Mouse (Mus musculus) kidney, embryonic 14.5 days (tissue): ENCODE results near the gene Ppfibp1. TPM values are rescaled to one million over a fixed set of nuclear protein-coding genes. Genes with fewer than 3 reads are reported as not detected.

Experiments used
- ATAC-seq: fragments of 200-750 bp; cut with Nextera tagmentation; 2 replicates; pipeline ENCODE4 v1.8.0; 2017; ENCODE audit warnings: moderate number of reproducible peaks, mild to moderate bottlenecking, moderate TSS enrichment, moderate library complexity; ENCODE audit not compliant: low FRiP score, low TSS enrichment
- H3K27ac ChIP-seq: fragments of 300-500 bp; sonication (generic); 2 replicates; pipeline ENCODE4 v1.5.1; 2014; ENCODE audit warnings: low read depth, mild to moderate bottlenecking, low read length, moderate library complexity, mixed read lengths
- H3K27me3 ChIP-seq: fragments of 300-500 bp; sonication (generic); 2 replicates; pipeline ENCODE4 v1.6.1; 2014; ENCODE audit warnings: mild to moderate bottlenecking, low read length; ENCODE audit not compliant: control insufficient read depth, insufficient read depth
- H3K36me3 ChIP-seq: fragments of 300-500 bp; sonication (generic); 2 replicates; pipeline ENCODE4 v1.6.1; 2014; ENCODE audit warnings: low read length, mixed read lengths; ENCODE audit not compliant: control insufficient read depth, insufficient read depth
- H3K4me1 ChIP-seq: fragments of 300-500 bp; sonication (generic); 2 replicates; pipeline ENCODE4 v1.6.1; 2014; ENCODE audit warnings: low read length, mixed read lengths; ENCODE audit not compliant: control insufficient read depth, insufficient read depth
- H3K4me2 ChIP-seq: fragments of 300-500 bp; sonication (generic); replicated peaks from 2 replicates; pipeline ENCODE4 v1.6.1; 2014; ENCODE audit warnings: low read depth, mild to moderate bottlenecking, low read length
- H3K4me3 ChIP-seq: fragments of 300-500 bp; sonication (generic); 2 replicates; pipeline ENCODE4 v1.5.1; 2014; ENCODE audit warnings: mild to moderate bottlenecking, low read length
- H3K9ac ChIP-seq: fragments of 300-500 bp; sonication (generic); 2 replicates; pipeline ENCODE4 v1.6.1; 2014; ENCODE audit warnings: low read depth, mild to moderate bottlenecking, low read length, moderate library complexity
- H3K9me3 ChIP-seq: fragments of 300-500 bp; sonication (generic); 2 replicates; pipeline ENCODE4 v1.6.1; 2016; ENCODE audit warnings: low read length; ENCODE audit not compliant: control insufficient read depth
- WGBS: fragments of 180-500 bp; shearing (Covaris S2); extraction: QIAGEN DNeasy Blood & Tissue Kit; methylation state at CpG from one replicate; pipeline ENCODE4 v1.1.7; 2014; 5-methylcytosine and 5-hydroxymethylcytosine counted together
- polyA plus RNA-seq: library from polyadenylated mRNA; unstranded; fragments of >200 nt; fragmentation: Nextera tagmentation; extraction: Ambion mirVana; gene quantifications from 2 replicates; pipeline ENCODE4 v1.2.1, GENCODE M21; 2014

Ppfibp1 gene
- polyA plus RNA-seq, 1 experiment from 2014 or later: 80.1 TPM

DNA sequence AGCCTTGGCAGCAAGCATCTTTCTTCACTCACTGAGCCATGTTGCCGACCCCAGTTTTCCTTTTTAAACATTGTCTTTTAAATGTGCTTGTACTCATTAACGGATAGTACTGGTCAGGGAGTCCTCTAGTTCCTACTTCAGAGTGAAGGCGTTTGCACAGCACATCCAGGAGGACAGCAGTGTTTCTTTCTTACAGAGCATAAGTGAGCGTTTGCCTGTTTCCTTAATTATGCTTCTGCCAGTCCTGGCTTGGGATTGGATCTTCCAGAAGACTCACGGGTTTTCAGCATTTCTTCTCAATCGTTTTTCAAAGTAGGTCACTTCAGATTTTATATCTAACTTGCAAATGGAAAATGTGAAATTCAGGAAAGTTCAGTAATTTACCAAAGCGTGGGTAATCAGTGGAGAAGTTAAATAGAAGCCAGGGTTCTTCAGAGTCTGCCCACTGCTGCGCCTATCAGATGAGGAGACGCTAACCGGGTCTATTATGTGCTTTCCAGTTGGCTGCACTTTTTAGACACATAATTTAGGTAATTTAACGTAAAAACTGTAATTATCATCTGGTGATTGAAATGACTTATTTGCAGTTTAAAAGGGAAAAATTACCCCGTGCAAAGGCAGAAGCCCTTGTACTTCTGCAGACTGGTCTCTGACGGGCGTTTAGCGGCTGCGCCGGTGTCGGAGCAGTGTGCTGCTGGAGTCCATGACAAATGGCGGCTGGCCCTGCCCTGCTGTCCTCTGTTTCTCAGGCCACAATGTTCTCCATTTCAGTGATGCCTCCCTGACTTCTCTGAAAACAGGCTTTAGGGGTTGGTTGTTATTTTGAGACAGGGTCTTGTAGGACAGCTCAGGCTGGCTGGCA lies 165.7 kb downstream of the Ppfibp1 start:
- WGBS: 76% methylated on average over 19 of the region's 19 CpGs
- H3K4me1 ChIP-seq: no peaks in the 10 kb centered on the region
- H3K27ac ChIP-seq: no peak overlapping the region
- H3K9ac ChIP-seq: no peak overlapping the region
- H3K4me2 ChIP-seq: no peak overlapping the region
- no peak for ATAC-seq
- no peak overlapping the region for H3K4me3 ChIP-seq
- peaks cover 65% of the 10 kb centered on the region for H3K36me3 ChIP-seq
- H3K27me3 ChIP-seq: no peaks in the 10 kb centered on the region
- H3K9me3 ChIP-seq: no peaks in the 10 kb centered on the region

GRCm38 (mm10) chr6:147055374-147055977 lies 167.2 kb downstream of the Ppfibp1 start:
- H3K27ac ChIP-seq: no peak overlapping the region
- H3K4me3 ChIP-seq: no peak overlapping the region
- H3K27me3 ChIP-seq: no peaks in the 10 kb centered on the region
- ATAC-seq: peak; percentile 86
- 56% methylated on average over 10 of the region's 10 CpGs for WGBS
- no peak overlapping the region for H3K4me2 ChIP-seq
- no peak overlapping the region for H3K9ac ChIP-seq
- H3K4me1 ChIP-seq: no peaks in the 10 kb centered on the region
- H3K9me3 ChIP-seq: no peaks in the 10 kb centered on the region
- peaks cover 57% of the 10 kb centered on the region for H3K36me3 ChIP-seq

- Histone ChIP-seq H3K4me1 (no peaks in the 10 kb centered on the region), H3K9ac (no peak overlapping the region), H3K27me3 (no peaks in the 10 kb centered on the region), H3K27ac (no peak overlapping the region), H3K4me2 (no peak overlapping the region), H3K4me3 (no peak overlapping the region), H3K9me3 (no peaks in the 10 kb centered on the region), H3K36me3 (peaks cover 65% of the 10 kb centered on the region)
- 65% methylated on average over 7 of the region's 7 CpGs for whole genome bisulfite sequencing
- ATAC-seq: no peak
Measured at GRCm38 (mm10) chr6:147059326-147059725, 171.0 kb downstream of the Ppfibp1 start.

- Histone ChIP-seq H3K27me3 (no peaks in the 10 kb centered on the region), H3K4me3 (no peak overlapping the region), H3K9ac (no peak overlapping the region), H3K4me1 (no peaks in the 10 kb centered on the region), H3K27ac (no peak overlapping the region), H3K4me2 (no peak overlapping the region), H3K9me3 (no peaks in the 10 kb centered on the region), H3K36me3 (peaks cover 61% of the 10 kb centered on the region)
- 90% methylated on average over 9 of the region's 9 CpGs for WGBS
- ATAC-seq: no peak
Measured at GRCm38 (mm10) chr6:147061630-147062029, 173.3 kb downstream of the Ppfibp1 start.

DNA sequence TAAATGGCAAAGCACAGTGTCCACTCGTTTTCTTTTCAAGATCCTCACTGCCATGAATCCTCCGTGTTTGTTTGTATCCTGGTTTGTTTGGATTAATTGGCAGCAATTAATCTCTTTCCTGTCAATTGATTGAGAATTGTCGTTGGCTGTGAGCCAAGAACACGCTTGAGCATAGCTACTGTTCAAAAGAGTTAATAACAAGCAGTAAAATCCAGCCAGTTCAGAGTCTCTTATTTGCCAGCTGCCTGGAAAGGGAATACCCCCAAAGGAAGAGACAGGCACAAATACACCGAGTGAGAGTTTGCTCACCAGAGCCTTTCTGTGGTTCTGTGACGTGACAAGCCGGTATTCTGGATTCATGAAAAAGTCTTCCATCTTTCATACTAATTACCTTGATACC lies 173.7 kb downstream of the Ppfibp1 start:
- Histone ChIP-seq H3K9ac (no peak overlapping the region), H3K36me3 (peaks cover 62% of the 10 kb centered on the region), H3K27ac (no peak overlapping the region), H3K9me3 (no peaks in the 10 kb centered on the region), H3K4me1 (no peaks in the 10 kb centered on the region), H3K27me3 (no peaks in the 10 kb centered on the region), H3K4me2 (no peak overlapping the region), H3K4me3 (no peak overlapping the region)
- 70% methylated on average over 7 of the region's 7 CpGs for WGBS
- ATAC-seq: no peak

DNA sequence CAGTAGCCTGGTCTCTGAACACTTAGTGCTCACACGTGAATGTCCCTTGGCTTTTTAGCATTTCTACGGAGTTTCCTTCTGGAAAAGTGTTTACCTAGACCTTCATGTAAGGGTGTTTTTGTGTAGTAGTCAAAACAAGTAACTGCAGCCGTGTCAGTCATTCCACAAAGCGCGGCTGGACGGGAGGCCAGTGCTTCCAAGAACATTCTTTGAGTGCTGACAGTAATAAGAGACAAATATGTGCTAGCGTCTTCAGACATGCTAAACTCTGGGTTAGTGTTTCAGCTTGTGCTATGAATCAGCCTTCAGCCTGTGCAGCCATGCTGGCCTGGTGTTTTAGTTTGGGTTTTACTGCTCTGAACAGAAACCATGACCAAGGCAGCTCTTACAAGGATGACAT lies 174.4 kb downstream of the Ppfibp1 start:
- H3K36me3 ChIP-seq: peaks cover 67% of the 10 kb centered on the region
- no peak overlapping the region for H3K4me3 ChIP-seq
- WGBS: 76% methylated on average over 7 of the region's 7 CpGs
- no peak overlapping the region for H3K9ac ChIP-seq
- H3K27ac ChIP-seq: no peak overlapping the region
- ATAC-seq: no peak
- H3K27me3 ChIP-seq: no peaks in the 10 kb centered on the region
- H3K4me2 ChIP-seq: no peak overlapping the region
- no peaks in the 10 kb centered on the region for H3K4me1 ChIP-seq
- H3K9me3 ChIP-seq: no peaks in the 10 kb centered on the region

- Histone ChIP-seq H3K4me1 (no peaks in the 10 kb centered on the region), H3K9ac (no peak overlapping the region), H3K9me3 (no peaks in the 10 kb centered on the region), H3K4me2 (no peak overlapping the region), H3K36me3 (peaks cover 68% of the 10 kb centered on the region), H3K27ac (no peak overlapping the region), H3K4me3 (no peak overlapping the region), H3K27me3 (no peaks in the 10 kb centered on the region)
- 60% methylated on average over 10 of the region's 10 CpGs for WGBS
- ATAC-seq: no peak
Measured at GRCm38 (mm10) chr6:147064226-147064943, 176.1 kb downstream of the Ppfibp1 start.

DNA sequence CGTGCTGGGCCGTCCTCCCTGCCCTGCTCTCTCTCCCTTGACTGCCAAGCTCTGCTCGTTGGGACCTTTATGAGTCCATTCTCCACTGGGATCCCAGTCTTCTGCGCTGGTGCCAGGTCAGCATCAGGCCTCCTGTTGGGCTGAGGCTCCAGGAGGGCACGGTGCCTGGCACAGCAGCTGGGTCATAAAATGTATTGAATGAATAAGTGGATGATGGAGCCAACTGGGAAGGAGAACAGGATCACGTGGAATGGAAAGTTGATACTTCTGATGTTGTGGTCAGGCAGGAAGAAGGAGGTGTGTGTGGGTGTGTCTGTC lies 176.6 kb downstream of the Ppfibp1 start:
- no peak overlapping the region for H3K27ac ChIP-seq
- no peaks in the 10 kb centered on the region for H3K27me3 ChIP-seq
- H3K4me2 ChIP-seq: no peak overlapping the region
- no peaks in the 10 kb centered on the region for H3K9me3 ChIP-seq
- no peak overlapping the region for H3K4me3 ChIP-seq
- peaks cover 68% of the 10 kb centered on the region for H3K36me3 ChIP-seq
- H3K9ac ChIP-seq: no peak overlapping the region
- WGBS: 47% methylated on average over 6 of the region's 6 CpGs
- H3K4me1 ChIP-seq: no peaks in the 10 kb centered on the region
- ATAC-seq: no peak
